12 mouse cellular contexts compared by ENCODE assay signal in the genomic region with DNA sequence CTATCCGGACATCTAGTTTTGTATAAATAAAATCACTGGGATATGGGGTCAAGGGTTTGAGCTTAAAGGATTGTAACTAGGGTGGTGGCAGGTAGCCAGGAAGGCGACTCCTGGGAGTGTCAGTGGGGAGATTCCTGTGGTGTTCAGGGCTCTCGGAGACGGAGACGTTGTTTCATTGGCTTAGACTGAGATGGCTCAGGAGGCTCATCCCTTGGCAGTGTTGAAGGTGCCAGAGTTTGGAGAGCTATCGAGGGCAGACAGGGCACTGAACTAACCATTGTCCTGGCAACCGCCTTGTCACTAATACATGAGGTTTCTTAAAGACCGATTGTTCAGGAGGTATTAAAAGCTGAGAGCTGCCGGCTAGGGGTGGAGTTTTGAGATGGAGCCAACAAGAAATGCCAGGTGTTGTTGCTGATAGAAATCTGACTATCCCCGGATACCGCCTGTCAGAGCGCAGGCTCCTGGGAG.
DNase-seq lines count a peak whose midpoint lies in the region; TF ChIP-seq lines count a peak whose summit lies in the region.
"Had no signal": no experiment of that assay in that cellular context is flagged by ENCODE, and none has a peak within 500 bp of the region (broad histone marks: within the 10 kb centered on the region; RNA-seq: fewer than 3 reads in every experiment).

No protein-coding gene starts in this region.

- H3K36me3 ChIP-seq in small intestine, adult 2 months (ENCODE audit: control insufficient read depth, insufficient read depth, low read length), result no peaks in the 10 kb centered on the region
- H3K36me3 ChIP-seq: forebrain, embryonic 12.5 days; hindbrain, embryonic 15.5 days; limb, embryonic 12.5 days; stomach, embryonic 15.5 days had no signal

- no peaks in the 10 kb centered on the region for H3K27me3 ChIP-seq in small intestine, adult 2 months (ENCODE audit: control insufficient read depth, insufficient read depth, low read length)
- H3K27me3 ChIP-seq: forebrain, embryonic 12.5 days; hindbrain, embryonic 15.5 days; limb, embryonic 12.5 days; stomach, embryonic 15.5 days had no signal

- WGBS in small intestine, adult 2 months, result 12% methylated on average over 12 of the region's 12 CpGs

- no peak for TF ChIP-seq CTCF in small intestine, adult 2 months (IDR thresholded peaks at IDR 0.05; ENCODE audit: extremely low read depth, insufficient read length, insufficient replicate concordance, low read depth, low read length)

- peak; percentile 39 to 47 for DNase-seq in cerebellum, postnatal 10 days
- DNase-seq in cerebellum, adult 9-10 months, result no peak
- DNase-seq in layer of hippocampus, postnatal 10 days (ENCODE audit: low spot score in 2 of 2), result peak; percentile 14 to 19
- DNase-seq in layer of hippocampus, adult 9-11 months, result no peak
- peak; percentile 76 for DNase-seq in kidney, postnatal 10 days
- DNase-seq in left cerebral cortex, adult 18-20 months (ENCODE audit: low spot score in 2 of 2), result no peak
- DNase-seq in layer of hippocampus, postnatal 25 days (ENCODE audit: extremely low spot score in 1 of 2, low spot score in 1 of 2), result no peak

- TF ChIP-seq POLR2A in small intestine, adult 2 months (IDR thresholded peaks at IDR 0.05; ENCODE audit: low read depth, low read length), result no peak

- H3K4me1 ChIP-seq in small intestine, adult 2 months (ENCODE audit: control insufficient read depth, insufficient read depth, insufficient read length, low read length), result peaks cover 22% of the 10 kb centered on the region; the same call in 1 of the 2 replicates

- H3K27ac ChIP-seq in small intestine, adult 2 months (ENCODE audit: insufficient read depth, low read depth, low read length), result peak overlapping the region; percentile 65
- H3K27ac ChIP-seq: forebrain, embryonic 12.5 days; hindbrain, embryonic 15.5 days; limb, embryonic 12.5 days; stomach, embryonic 15.5 days had no signal

- H3K4me3 ChIP-seq in small intestine, adult 2 months (ENCODE audit: low read depth, low read length), result peak overlapping the region; percentile 44; the same call in 1 of the 2 replicates
- H3K4me3 ChIP-seq: forebrain, embryonic 12.5 days; hindbrain, embryonic 15.5 days; limb, embryonic 12.5 days; stomach, embryonic 15.5 days had no signal

Comparison
In these comparisons a context has a peak if more than half of its experiments do, and no peak if none do; other contexts are left out.
1. DNase-seq: peak in cerebellum, postnatal 10 days (2 of 2), layer of hippocampus, postnatal 10 days (2 of 2) and kidney, postnatal 10 days (single experiment); none in cerebellum, adult 9-10 months (single experiment), layer of hippocampus, adult 9-11 months (single experiment), left cerebral cortex, adult 18-20 months (0 of 2) and layer of hippocampus, postnatal 25 days (0 of 2).